22 mouse cellular contexts compared by ENCODE assay signal in the genomic region with DNA sequence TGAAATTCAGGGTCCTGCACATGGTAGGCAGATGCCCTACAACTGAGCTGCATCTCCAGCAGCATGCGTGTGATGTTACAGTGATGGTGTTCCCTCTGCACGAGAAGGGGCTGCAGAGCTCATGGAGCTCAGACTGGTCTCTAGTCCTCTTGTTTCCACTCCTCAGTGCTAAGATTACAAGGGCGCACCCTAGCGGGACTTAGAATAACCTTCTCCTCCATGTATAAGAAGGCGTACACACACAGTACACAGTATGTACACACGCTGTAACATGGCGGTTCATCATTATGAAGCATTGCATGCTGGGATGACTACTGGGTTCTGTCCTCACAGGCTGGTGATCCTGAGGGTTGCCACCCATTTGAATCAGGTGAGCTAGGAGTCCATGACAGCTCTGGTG. TPM values are rescaled to one million over a fixed set of nuclear protein-coding genes. Genes with fewer than 3 reads are reported as not detected.
DNase-seq lines count a peak whose midpoint lies in the region; ATAC-seq and TF ChIP-seq lines count a peak whose summit lies in the region.
"Had no signal": no experiment of that assay in that cellular context is flagged by ENCODE, and none has a peak within 500 bp of the region (broad histone marks: within the 10 kb centered on the region; RNA-seq: fewer than 3 reads in every experiment).

No protein-coding gene starts in this region.

- no peak for TF ChIP-seq EP300 in stomach, postnatal 0 days (optimal IDR thresholded peaks at IDR 0.05)

- H3K4me2 ChIP-seq in embryonic facial prominence, embryonic 13.5 days = no peak overlapping the region
- no peak overlapping the region for H3K4me2 ChIP-seq in stomach, postnatal 0 days (replicated peaks; ENCODE audit: low read depth)
- H3K4me2 ChIP-seq: embryonic facial prominence, embryonic 15.5 days; heart, embryonic 13.5 days; hindbrain, embryonic 15.5 days had no signal

- no peak overlapping the region for H3K27ac ChIP-seq in embryonic facial prominence, embryonic 13.5 days
- H3K27ac ChIP-seq in embryonic facial prominence, embryonic 10.5 days (replicated peaks) = no peak overlapping the region
- peak overlapping the region; percentile 60; the same call in 1 of the 2 replicates for H3K27ac ChIP-seq in brown adipose tissue, adult 24 weeks (replicated peaks; ENCODE audit: low read depth, low read length)
- no peak overlapping the region for H3K27ac ChIP-seq in stomach, postnatal 0 days (replicated peaks)
- H3K27ac ChIP-seq: embryonic facial prominence, embryonic 15.5 days; forebrain, embryonic 10.5 days; gastrocnemius, adult 2 months; heart, embryonic 13.5 days; hindbrain, embryonic 15.5 days had no signal

- intact Hi-C loops in left cerebral cortex, postnatal 14 days (cut with DNase I) = no loop called here

- no peak overlapping the region for H3K4me3 ChIP-seq in embryonic facial prominence, embryonic 13.5 days
- H3K4me3 ChIP-seq in embryonic facial prominence, embryonic 10.5 days = no peak overlapping the region
- peak overlapping the region; percentile 60 for H3K4me3 ChIP-seq in megakaryocyte, embryonic 14.5 days (replicated peaks)
- no peak overlapping the region for H3K4me3 ChIP-seq in brown adipose tissue, adult 24 weeks (ENCODE audit: insufficient read depth, low read depth, low read length)
- H3K4me3 ChIP-seq in stomach, postnatal 0 days (ENCODE audit: low read depth, low read length) = no peak overlapping the region
- H3K4me3 ChIP-seq: embryonic facial prominence, embryonic 15.5 days; erythroblast, embryonic 14.5 days; forebrain, embryonic 10.5 days; gastrocnemius, adult 2 months; heart, embryonic 13.5 days; hindbrain, embryonic 15.5 days had no signal

- peaks cover 71% of the 10 kb centered on the region for H3K36me3 ChIP-seq in embryonic facial prominence, embryonic 13.5 days
- peaks cover 78% of the 10 kb centered on the region for H3K36me3 ChIP-seq in embryonic facial prominence, embryonic 10.5 days (replicated peaks)
- peaks cover 91% of the 10 kb centered on the region for H3K36me3 ChIP-seq in megakaryocyte, embryonic 14.5 days (replicated peaks; ENCODE audit: low read length)
- H3K36me3 ChIP-seq in stomach, postnatal 0 days (ENCODE audit: control insufficient read depth, insufficient read depth, low read length) = peaks cover 20% of the 10 kb centered on the region; the same call in 1 of the 2 replicates

- H3K9me3 ChIP-seq in embryonic facial prominence, embryonic 13.5 days = no peaks in the 10 kb centered on the region
- H3K9me3 ChIP-seq in embryonic facial prominence, embryonic 10.5 days = no peaks in the 10 kb centered on the region
- H3K9me3 ChIP-seq in megakaryocyte, embryonic 14.5 days = no peaks in the 10 kb centered on the region
- no peaks in the 10 kb centered on the region for H3K9me3 ChIP-seq in stomach, postnatal 0 days (ENCODE audit: control insufficient read depth, low read length)
- H3K9me3 ChIP-seq: embryonic facial prominence, embryonic 15.5 days; forebrain, embryonic 10.5 days; heart, embryonic 13.5 days; hindbrain, embryonic 15.5 days had no signal

- H3K27me3 ChIP-seq in embryonic facial prominence, embryonic 13.5 days = no peaks in the 10 kb centered on the region
- no peaks in the 10 kb centered on the region for H3K27me3 ChIP-seq in embryonic facial prominence, embryonic 10.5 days (replicated peaks; ENCODE audit: low read depth, poor library complexity, severe bottlenecking)
- no peaks in the 10 kb centered on the region for H3K27me3 ChIP-seq in megakaryocyte, embryonic 14.5 days (replicated peaks)
- H3K27me3 ChIP-seq in stomach, postnatal 0 days (ENCODE audit: control insufficient read depth, insufficient read depth, low read length) = no peaks in the 10 kb centered on the region
- H3K27me3 ChIP-seq: embryonic facial prominence, embryonic 15.5 days; heart, embryonic 13.5 days; hindbrain, embryonic 15.5 days had no signal

- 0 out of 2 replicates have a peak, but pooled peaks have one; percentile 43 for ATAC-seq in embryonic facial prominence, embryonic 13.5 days (ENCODE audit: insufficient number of reproducible peaks, insufficient read depth, low FRiP score, low TSS enrichment, low read depth)
- no peak for ATAC-seq in megakaryocyte, adult 5-6 weeks (ENCODE audit: poor library complexity, severe bottlenecking)
- peak; percentile 57 for ATAC-seq in stomach, postnatal 0 days (ENCODE audit: low FRiP score, low TSS enrichment)
- ATAC-seq: forebrain, embryonic 14.5 days had no signal

- H3K4me1 ChIP-seq in embryonic facial prominence, embryonic 13.5 days = no peaks in the 10 kb centered on the region
- no peaks in the 10 kb centered on the region for H3K4me1 ChIP-seq in embryonic facial prominence, embryonic 10.5 days
- peaks cover 54% of the 10 kb centered on the region for H3K4me1 ChIP-seq in megakaryocyte, embryonic 14.5 days
- H3K4me1 ChIP-seq in brown adipose tissue, adult 24 weeks (ENCODE audit: control insufficient read depth, insufficient read depth, insufficient read length, low read length) = peaks cover 19% of the 10 kb centered on the region
- no peaks in the 10 kb centered on the region for H3K4me1 ChIP-seq in stomach, postnatal 0 days (replicated peaks; ENCODE audit: control insufficient read depth, insufficient read depth)
- H3K4me1 ChIP-seq: embryonic facial prominence, embryonic 15.5 days; hindbrain, embryonic 15.5 days had no signal

- no peak for DNase-seq in embryonic facial prominence, embryonic 10.5 days (ENCODE audit: low spot score)
- no peak for DNase-seq in stomach, postnatal 0 days (ENCODE audit: low spot score)
- no peak for DNase-seq in left cerebral cortex, postnatal 14 days (ENCODE audit: low spot score in 2 of 2)
- DNase-seq in testis, postnatal 10 days (ENCODE audit: low spot score) = no peak
- DNase-seq: adrenal gland, adult 8-10 months; adrenal gland, postnatal 36 days; cerebellum, adult 11-12 months; cerebellum, adult 9-11 months; cerebellum, postnatal 36 days; gastrocnemius, adult 2 months; gastrocnemius, postnatal 25 days; heart, postnatal 36 days had no signal

- no peak overlapping the region for H3K9ac ChIP-seq in embryonic facial prominence, embryonic 13.5 days
- no peak overlapping the region for H3K9ac ChIP-seq in stomach, postnatal 0 days (ENCODE audit: low read length)
- H3K9ac ChIP-seq: embryonic facial prominence, embryonic 15.5 days; heart, embryonic 13.5 days; hindbrain, embryonic 15.5 days had no signal

- WGBS in embryonic facial prominence, embryonic 13.5 days = 88% methylated on average over 7 of the region's 7 CpGs
- WGBS in embryonic facial prominence, embryonic 10.5 days = 94% methylated on average over 7 of the region's 7 CpGs
- WGBS in stomach, postnatal 0 days = 91% methylated on average over 7 of the region's 7 CpGs

- TF ChIP-seq CTCF in stomach, postnatal 0 days (IDR thresholded peaks at IDR 0.05; ENCODE audit: low read depth) = no peak

RNA-seq across cellular contexts. Expression of gene 2810004N23Rik, which starts 9.2 kb away (rescaled TPM):
- polyA plus RNA-seq in embryonic facial prominence, embryonic 13.5 days (2015; fragmentation: Nextera tagmentation; extraction: Ambion mirVana) = 52.7 and 53.9 TPM in 2 replicates
- polyA plus RNA-seq in embryonic facial prominence, embryonic 10.5 days (2016; fragmentation: Nextera tagmentation; extraction: Ambion mirVana) = 77.2 and 82.2 TPM in 2 replicates
- 8.3 and 25.4 TPM in 2 replicates for polyA plus RNA-seq in megakaryocyte, embryonic 14.5 days (2012; ENCODE audit: insufficient read depth, low replicate concordance)
- total RNA-seq in megakaryocyte, adult 5-6 weeks (2015) = 11.6 and 13.2 TPM in 2 replicates
- total RNA-seq in megakaryocyte, adult 5-6 weeks (2017) = 23.9 and 24.4 TPM in 2 replicates
- polyA plus RNA-seq in brown adipose tissue, adult 24 weeks (2012; ENCODE audit: insufficient read depth, insufficient read length, missing spikeins) = 12.9 and 17.1 TPM in 2 replicates
- polyA plus RNA-seq in stomach, postnatal 0 days (2015; fragmentation: Nextera tagmentation; extraction: Ambion mirVana) = 20.2 and 21.3 TPM in 2 replicates
- 10 to 100 TPM; 20.1 to 20.4 TPM for total RNA-seq in left cerebral cortex, postnatal 14 days (2021)

RNA-seq across cellular contexts. Expression of gene Gnpat, which starts 9.2 kb away (rescaled TPM):
- polyA plus RNA-seq in embryonic facial prominence, embryonic 13.5 days (2015; fragmentation: Nextera tagmentation; extraction: Ambion mirVana) = 91.6 and 94.7 TPM in 2 replicates
- 138 and 149 TPM in 2 replicates for polyA plus RNA-seq in embryonic facial prominence, embryonic 10.5 days (2016; fragmentation: Nextera tagmentation; extraction: Ambion mirVana)
- polyA plus RNA-seq in megakaryocyte, embryonic 14.5 days (2012; ENCODE audit: insufficient read depth, low replicate concordance) = 41.4 and 55.3 TPM in 2 replicates
- 44.3 and 54.3 TPM in 2 replicates for total RNA-seq in megakaryocyte, adult 5-6 weeks (2015)
- total RNA-seq in megakaryocyte, adult 5-6 weeks (2017) = 43.9 and 50.3 TPM in 2 replicates
- polyA plus RNA-seq in brown adipose tissue, adult 24 weeks (2012; ENCODE audit: insufficient read depth, insufficient read length, missing spikeins) = 133 and 153 TPM in 2 replicates
- 41.1 and 41.4 TPM in 2 replicates for polyA plus RNA-seq in stomach, postnatal 0 days (2015; fragmentation: Nextera tagmentation; extraction: Ambion mirVana)
- total RNA-seq in left cerebral cortex, postnatal 14 days (2021) = 10 to 100 TPM; 56.2 to 60.9 TPM

RNA-seq across cellular contexts. Expression of gene Exoc8, which starts 25.4 kb away (rescaled TPM):
- polyA plus RNA-seq in embryonic facial prominence, embryonic 13.5 days (2015; fragmentation: Nextera tagmentation; extraction: Ambion mirVana) = 9.4 and 9.9 TPM in 2 replicates
- polyA plus RNA-seq in embryonic facial prominence, embryonic 10.5 days (2016; fragmentation: Nextera tagmentation; extraction: Ambion mirVana) = 8.5 and 8.7 TPM in 2 replicates
- polyA plus RNA-seq in megakaryocyte, embryonic 14.5 days (2012; ENCODE audit: insufficient read depth, low replicate concordance) = 2.1 and 3.3 TPM in 2 replicates
- 6.5 and 8.9 TPM in 2 replicates for total RNA-seq in megakaryocyte, adult 5-6 weeks (2015)
- total RNA-seq in megakaryocyte, adult 5-6 weeks (2017) = 14.5 and 16.1 TPM in 2 replicates
- polyA plus RNA-seq in brown adipose tissue, adult 24 weeks (2012; ENCODE audit: insufficient read depth, insufficient read length, missing spikeins) = 9.7 and 13.5 TPM in 2 replicates
- 4.9 and 5.9 TPM in 2 replicates for polyA plus RNA-seq in stomach, postnatal 0 days (2015; fragmentation: Nextera tagmentation; extraction: Ambion mirVana)
- 10 to 100 TPM; 35.9 to 36.5 TPM for total RNA-seq in left cerebral cortex, postnatal 14 days (2021)

RNA-seq across cellular contexts. Expression of gene Sprtn, which starts 25.6 kb away (rescaled TPM):
- polyA plus RNA-seq in embryonic facial prominence, embryonic 13.5 days (2015; fragmentation: Nextera tagmentation; extraction: Ambion mirVana) = 10.4 and 10.7 TPM in 2 replicates
- polyA plus RNA-seq in embryonic facial prominence, embryonic 10.5 days (2016; fragmentation: Nextera tagmentation; extraction: Ambion mirVana) = 9.5 and 10.3 TPM in 2 replicates
- 1.7 and 2.5 TPM in 2 replicates for polyA plus RNA-seq in megakaryocyte, embryonic 14.5 days (2012; ENCODE audit: insufficient read depth, low replicate concordance)
- 11.0 and 11.1 TPM in 2 replicates for total RNA-seq in megakaryocyte, adult 5-6 weeks (2015)
- total RNA-seq in megakaryocyte, adult 5-6 weeks (2017) = 18.9 and 20.7 TPM in 2 replicates
- polyA plus RNA-seq in brown adipose tissue, adult 24 weeks (2012; ENCODE audit: insufficient read depth, insufficient read length, missing spikeins) = 10.2 and 14.9 TPM in 2 replicates
- polyA plus RNA-seq in stomach, postnatal 0 days (2015; fragmentation: Nextera tagmentation; extraction: Ambion mirVana) = 4.9 and 5.0 TPM in 2 replicates
- total RNA-seq in left cerebral cortex, postnatal 14 days (2021) = 10 to 100 TPM; 13.8 to 14.8 TPM
